Mouse (Mus musculus) v-Abl transformed pro-B cells (cell line): ENCODE measurements around the gene Gabrb2.

Experiments
- in situ Hi-C, 2 experiments: fragments of 400-800 bp; cut with MboI; formaldehyde crosslinking; loops; one replicate each; pipeline ENCODE4 v1.15.1; 2025; ENCODE audit not compliant: unreplicated experiment in 2 of 2

The Gabrb2 gene

GRCm38 (mm10) chr11:42528226-42528881 lies 108.8 kb downstream of the Gabrb2 start:
- in situ Hi-C loops, result no loop called here

DNA sequence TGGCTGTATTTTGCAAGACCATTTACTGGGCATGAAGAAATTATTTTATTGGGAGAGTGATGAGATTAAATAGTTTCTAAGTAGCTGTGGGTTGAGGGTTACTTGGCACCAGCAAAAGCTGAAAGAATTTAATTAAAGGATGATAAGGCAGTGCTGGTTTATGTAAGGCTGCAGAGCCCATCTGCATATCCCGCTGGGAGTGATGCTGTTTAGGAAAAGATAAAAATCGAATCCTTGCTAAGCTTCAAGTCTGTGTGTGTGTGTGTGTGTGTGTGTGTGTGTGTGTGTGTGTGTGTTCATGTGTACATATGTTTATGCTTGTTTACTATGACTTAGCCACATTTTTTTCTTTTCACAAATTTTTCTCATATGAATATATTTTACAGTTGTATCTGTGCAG lies 113.0 kb downstream of the Gabrb2 start:
- in situ Hi-C loops, result no loop called here

DNA sequence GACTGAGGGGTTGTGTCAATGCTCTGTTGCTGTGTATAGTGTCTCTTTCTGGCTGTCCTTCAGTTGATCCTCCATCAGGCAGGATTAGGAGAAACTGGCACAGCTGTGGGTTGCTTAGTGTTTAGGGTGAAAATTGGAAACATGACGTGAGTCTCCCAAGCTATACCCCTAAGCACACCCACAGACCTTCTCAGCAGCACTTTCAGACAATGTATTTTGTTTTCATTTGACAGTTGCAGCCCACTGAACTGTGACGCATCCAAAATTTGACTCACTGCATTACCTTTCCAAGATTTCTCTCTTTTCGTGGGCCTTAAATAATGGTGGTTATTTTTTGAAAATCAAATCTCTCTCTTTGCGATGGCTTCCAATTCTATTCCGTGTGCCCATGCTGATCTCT lies 115.7 kb downstream of the Gabrb2 start:
- in situ Hi-C loops, result no loop called here

- in situ Hi-C loops, result no loop called here
Observed at GRCm38 (mm10) chr11:42535861-42536260, 116.3 kb downstream of the Gabrb2 start.

DNA sequence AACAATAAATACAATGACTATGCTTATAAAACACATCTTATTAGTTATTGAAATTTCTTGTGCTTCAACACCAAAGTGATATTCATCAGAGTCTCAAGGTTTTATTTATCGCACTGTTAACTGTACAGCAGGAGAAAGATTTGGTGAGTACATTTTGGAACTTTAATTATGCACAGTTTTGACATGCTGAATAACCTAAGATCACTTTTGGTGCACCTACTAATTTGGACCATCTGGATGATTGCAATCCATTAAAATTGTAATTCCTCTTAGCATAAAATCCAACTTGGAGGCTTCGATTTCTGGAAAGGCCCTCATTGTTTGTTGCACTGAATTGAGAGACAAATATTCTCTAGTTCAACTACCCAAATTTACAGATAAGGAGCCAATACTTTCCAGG lies 123.3 kb downstream of the Gabrb2 start:
- in situ Hi-C loops, result no loop called here

DNA sequence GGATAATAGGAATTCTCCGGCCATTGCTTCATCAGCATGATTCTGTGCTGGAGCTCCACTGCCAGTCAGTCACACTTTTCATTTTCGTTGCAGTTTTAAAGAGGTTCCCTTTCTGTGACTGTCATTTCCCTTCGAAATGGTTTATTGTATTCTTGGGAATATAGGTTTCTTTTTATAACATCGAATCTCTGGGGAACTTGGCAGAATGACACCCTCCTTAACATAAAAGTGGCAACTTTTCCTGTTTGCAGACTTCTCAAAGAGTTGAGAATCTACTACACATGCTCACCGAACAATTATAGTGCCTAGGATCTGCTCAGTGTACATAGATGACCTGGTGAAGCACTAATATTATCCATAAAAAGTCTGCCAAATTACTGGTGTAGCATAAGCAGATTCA lies 146.5 kb downstream of the Gabrb2 start:
- in situ Hi-C loops, result no loop called here

GRCm38 (mm10) chr11:42571467-42571866 lies 151.9 kb downstream of the Gabrb2 start:
- in situ Hi-C loops, result no loop called here

GRCm38 (mm10) chr11:42575146-42575873 lies 155.8 kb downstream of the Gabrb2 start:
- in situ Hi-C loops, result no loop called here

DNA sequence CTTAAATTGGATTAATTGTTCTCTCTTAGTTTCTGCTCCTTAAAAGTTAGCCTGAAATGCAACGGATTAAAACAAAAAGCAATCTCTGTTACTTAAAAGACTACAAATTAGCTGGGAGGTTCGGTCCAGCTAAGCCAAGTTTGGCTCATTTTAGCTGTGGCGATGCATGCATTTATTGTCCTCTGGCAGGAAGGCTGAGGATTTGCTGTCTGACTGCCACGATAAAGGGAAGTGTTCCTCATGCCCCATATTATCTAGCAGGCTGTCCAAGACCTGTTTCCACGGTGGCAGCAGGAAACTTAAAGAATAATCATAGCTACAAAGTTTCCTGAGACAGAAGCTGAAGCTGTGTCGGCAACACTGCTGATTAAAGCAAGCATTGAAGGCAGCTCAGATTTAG lies 160.2 kb downstream of the Gabrb2 start:
- in situ Hi-C loops, result no loop called here

DNA sequence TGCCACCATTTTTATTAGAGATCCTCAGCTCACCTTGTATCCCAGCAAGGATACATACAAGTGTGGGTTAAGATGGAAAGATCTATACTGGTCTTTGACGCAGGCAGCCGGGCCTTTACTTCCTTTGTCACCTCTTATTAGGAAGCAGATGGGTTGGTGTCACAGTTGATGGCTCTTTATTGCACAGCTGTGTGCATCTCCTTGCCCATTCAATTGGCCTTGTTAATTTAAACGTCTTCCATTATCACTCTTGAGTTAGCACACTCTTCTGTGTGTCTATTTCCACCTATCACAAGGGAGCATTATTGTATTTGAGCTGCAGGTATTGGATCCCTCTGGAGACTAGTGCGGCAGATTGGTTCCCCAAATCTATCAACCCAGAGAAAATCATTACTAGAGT lies 161.6 kb downstream of the Gabrb2 start:
- in situ Hi-C loops, result no loop called here

GRCm38 (mm10) chr11:42581753-42582152 lies 162.2 kb downstream of the Gabrb2 start:
- in situ Hi-C loops, result no loop called here

GRCm38 (mm10) chr11:42592418-42592817 lies 172.9 kb downstream of the Gabrb2 start:
- in situ Hi-C loops, result no loop called here

GRCm38 (mm10) chr11:42606225-42606624 lies 186.7 kb downstream of the Gabrb2 start:
- in situ Hi-C loops, result no loop called here

DNA sequence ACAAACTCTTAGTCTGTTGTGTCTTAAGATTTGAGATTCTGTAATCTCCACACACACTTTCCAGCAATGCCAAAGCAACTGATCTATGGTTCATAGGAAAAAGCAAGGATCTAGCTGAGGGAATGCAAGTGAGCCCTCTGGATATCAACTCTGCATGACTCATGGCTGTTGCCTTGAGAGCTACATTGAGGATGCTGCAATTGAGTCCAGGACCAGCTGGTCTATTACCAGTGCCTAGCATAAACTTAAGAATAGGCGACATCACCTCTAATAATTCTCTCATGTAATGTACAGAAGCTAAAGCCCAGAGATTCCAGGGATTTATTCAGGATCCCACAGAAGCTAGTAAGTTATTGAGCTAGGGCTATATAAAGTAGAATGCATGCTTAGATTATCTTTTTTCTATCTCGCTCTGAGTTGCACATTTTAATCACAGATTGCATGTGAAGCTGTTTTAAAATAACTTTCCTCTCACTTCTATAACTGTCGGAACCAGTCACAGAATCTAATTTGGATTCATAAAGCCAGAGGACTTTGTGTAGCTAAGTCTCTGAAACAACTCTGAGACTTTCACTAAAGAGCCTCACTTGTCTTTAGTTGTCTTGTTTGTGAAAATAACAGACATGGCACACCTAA lies 189.7 kb downstream of the Gabrb2 start:
- in situ Hi-C loops, result no loop called here

DNA sequence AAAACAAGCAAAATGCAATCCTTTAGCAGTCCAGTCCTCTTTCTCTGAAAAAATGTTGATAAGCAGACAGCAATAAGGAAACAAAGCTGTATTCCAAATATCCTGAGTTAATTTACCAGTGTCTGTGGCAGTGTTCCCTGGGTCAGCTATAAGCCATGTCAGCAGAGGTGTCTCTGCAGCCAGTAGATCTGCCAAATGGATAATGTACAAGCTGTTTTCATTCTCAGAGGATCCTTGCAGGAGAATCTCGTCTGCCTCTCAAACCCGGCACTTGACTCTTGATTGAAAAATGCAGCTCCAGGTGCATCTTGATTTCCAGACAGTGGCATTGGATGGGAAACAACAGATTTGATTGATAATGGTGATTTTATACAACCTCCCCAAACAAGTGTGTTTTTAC lies 198.6 kb downstream of the Gabrb2 start:
- in situ Hi-C loops, result no loop called here

DNA sequence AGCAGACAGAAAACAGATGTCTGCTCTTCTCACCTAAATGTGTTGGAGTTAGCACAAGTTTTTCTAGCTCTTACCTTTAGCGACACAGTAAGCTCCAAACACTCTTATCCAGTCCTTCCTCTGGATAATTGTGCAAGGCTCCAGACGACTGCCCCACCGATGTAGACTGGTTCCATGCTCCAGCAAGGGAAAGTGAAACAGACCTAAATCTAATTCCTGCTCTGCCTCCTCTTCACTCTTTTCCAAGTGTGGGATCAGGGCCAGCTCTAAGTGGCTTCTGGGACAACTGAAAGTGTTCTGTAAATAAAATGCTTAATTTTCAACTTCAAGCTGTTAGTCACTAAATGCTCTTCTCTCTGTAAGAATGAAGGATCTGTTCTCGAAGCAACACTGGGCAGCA lies 201.6 kb downstream of the Gabrb2 start:
- in situ Hi-C loops, result no loop called here

- in situ Hi-C loops, result no loop called here
Observed at GRCm38 (mm10) chr11:42650111-42650510, 230.6 kb downstream of the Gabrb2 start.

DNA sequence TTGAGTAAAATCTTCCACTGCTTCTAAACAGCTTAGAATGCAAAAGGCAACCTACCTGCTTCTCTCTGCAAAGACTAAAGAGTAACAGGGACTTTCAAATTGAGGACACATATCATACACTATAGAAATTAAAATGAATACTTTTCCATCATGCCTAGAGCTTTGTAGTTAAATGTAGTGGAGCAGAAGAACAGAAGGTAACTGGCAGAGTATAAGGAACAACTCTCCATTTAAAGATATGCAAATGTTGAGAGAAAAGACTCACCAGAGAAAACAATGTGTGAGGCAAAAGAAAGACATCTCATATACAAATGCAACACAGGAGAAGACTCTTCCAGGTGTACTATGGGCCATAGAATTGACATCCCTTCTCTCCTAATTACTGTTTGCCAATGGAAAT lies 232.0 kb downstream of the Gabrb2 start:
- in situ Hi-C loops, result no loop called here

GRCm38 (mm10) chr11:42654189-42654588 lies 234.6 kb downstream of the Gabrb2 start:
- in situ Hi-C loops, result no loop called here

GRCm38 (mm10) chr11:42668657-42669056 lies 249.1 kb downstream of the Gabrb2 start:
- in situ Hi-C loops, result no loop called here
